Mouse (Mus musculus) inflammation-experienced regulatory T-cells, adult 6 months (primary cell): Measurements from ENCODE around the gene Dapk2. TPM values are rescaled to one million over a fixed set of nuclear protein-coding genes. Genes with fewer than 3 reads are reported as not detected.

Experiments
- ATAC-seq: one replicate; pipeline ENCODE4 v1.8.0; 2017
- polyA plus RNA-seq, 3 experiments: library from polyadenylated mRNA; unstranded; fragments of 100-300 nt; shearing (Covaris generic); gene quantifications; one replicate each; pipeline ENCODE4 v1.2.1; 2017

Gene Dapk2
- polyA plus RNA-seq = 1 to 10 TPM in 2 of 3 experiments, under 1 TPM in 1; 0.44 to 8.2 (median 1.5) TPM

DNA sequence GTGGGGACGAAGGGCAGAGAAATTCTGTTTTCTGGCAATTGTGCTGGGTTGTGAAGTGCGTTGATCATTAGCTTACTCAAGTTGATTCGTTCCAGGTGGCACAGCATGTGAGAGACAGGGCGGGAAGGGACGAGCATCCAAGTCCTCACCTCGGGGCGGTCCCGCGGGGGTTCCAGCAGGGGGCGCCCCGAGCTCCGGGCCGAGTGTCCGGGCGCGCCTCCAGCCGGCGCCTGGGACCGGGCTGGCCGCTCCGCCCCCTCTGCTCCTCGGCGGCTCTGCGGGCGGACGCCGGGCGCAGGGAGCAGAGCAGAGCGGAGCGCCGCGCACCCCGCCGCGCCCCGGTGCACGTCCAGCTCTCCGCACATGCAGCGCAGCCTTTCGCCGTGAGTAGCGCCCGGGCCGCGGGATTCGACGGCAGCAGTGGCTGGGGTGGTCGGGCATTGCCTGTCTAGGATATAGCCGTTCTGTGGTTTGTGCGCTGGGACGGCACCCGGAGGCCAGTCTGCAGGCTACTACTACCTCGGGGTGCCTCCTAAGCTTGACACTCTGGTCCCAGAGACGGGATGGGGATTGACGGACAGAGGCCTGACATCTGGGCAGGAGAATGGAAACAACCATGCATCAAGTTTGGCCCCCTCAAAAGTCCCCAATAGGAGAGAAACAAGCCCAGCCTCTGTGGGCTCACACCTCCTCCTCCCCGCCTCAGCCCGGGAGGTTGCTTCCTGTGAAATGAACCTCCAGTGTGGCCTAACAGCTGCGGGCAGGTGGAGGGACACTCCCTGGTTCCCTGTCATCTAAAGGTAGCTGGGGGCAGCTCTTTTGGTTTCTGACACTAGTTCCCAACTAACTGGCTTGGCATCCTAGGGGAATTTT, at the start of gene Dapk2:
Gene Dapk2, plus strand, starts transcription at position 266 of the 873 bp plus-strand sequence.
- peak; percentile 32 for ATAC-seq

DNA sequence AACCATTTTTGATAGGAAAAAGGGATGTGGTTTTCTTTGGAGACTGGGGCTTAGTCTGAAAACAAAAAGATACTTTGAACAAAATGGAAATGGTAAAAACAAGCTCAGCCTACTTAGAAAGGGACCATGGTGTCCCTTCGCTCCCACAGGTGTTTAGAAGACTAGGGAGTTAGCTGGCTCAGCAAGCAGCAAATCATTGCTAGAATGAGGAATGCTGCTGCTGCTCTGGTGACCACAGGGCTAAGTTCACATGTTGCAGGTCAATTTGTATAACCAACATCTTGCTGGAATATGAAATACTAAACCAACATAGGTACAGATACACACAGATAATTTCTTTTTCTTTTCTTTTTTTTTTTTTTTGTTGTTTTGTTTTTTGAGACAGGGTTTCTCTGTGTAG, 48.4 kb upstream of the Dapk2 start:
- no peak for ATAC-seq

DNA sequence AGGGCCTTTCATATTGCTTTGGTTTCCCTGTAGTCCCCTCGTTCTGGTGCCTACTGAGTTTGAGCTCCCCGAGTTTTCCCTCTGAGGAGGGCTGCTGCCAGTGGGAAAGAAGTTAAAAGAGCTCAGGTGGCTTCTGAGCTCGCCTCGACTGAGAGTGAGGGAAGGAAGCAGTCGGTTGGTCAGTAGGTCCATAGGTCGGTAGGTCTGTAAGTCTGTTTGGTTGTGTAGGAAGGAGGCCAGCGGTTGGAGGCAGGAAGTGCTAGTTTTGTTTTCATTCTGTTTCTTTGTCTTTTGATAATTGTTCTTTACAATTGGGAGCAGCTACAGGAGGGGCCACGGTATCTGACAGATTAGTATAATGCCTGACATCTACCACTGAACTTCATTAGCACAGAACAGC, 47.9 kb upstream of the Dapk2 start:
- ATAC-seq = no peak

DNA sequence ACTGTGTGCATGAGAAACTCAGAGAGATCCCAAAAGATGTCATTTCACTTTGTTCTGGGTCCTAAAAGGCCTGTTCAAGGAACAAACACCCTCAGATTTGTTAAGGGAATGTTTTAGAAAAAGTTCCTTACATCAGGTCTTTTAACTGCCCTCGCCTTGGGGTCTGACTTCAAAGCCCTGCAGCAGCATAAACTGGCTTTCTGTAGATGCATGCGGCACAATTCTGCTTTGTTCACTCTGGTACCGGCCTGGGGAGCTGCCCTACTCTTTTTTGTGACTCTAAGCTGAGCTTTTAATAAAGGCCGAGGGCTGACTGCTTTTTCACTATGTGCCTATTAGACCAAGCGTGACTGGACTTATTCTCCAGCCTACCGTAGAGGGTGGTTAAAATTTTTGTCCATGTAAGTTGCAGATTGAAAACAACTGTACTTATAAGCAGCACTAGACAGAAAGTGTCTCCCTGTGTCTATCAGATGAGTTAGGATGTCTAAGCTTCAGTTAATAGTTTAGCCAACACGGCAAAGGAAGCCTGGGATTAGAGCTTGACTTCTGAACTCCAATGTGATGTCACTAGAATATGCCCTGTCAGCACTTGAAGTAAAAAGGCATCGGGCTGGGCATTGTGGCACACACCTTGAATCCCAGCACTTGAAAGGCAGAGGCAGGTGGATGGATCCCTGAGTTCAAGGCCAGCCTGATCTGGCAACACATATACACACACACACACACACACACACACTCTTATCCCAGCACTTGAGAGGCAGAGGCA, 47.2 kb upstream of the Dapk2 start:
- no peak for ATAC-seq

DNA sequence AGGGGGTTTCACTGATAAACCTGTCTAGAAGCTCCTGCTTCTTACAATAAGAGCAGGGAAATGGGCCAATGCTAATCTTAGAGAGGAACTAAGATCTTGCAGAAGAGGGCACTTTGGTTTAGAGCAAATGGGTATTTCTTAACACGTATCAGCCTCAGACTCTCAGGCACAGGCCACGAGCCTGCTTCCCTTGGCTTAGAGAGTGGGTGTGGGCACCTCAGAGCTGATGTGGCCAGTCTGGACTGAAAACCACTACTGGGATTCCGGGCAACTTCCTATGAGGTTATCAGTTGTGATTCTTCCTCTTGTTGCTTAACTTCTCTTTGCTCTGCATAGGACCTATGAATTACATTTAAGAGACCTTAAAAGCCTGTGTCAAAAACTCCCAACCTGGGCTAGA, 43.7 kb upstream of the Dapk2 start:
- no peak for ATAC-seq

- no peak for ATAC-seq
Measured at GRCm38 (mm10) chr9:66116890-66117289, 41.1 kb upstream of the Dapk2 start.

GRCm38 (mm10) chr9:66119498-66119897, 38.5 kb upstream of the Dapk2 start:
- no peak for ATAC-seq

DNA sequence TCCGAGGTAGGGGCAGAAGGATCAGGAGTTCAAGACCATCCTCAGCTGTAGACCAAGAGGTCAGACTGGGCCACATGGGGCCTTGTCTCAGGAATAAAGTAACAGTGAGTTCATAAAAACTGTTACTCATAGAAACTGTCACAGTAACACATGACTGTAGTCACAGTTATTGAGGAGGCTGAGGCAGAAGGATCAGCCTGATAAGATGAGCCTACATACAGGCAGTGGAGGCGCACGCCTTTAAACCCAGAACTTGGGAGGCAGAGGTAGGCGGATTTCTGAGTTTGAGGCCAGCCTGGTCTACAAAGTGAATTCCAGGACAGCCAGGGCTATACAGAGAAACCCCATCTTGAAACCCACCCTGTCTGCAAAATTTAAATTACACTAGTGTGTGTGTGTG, 37.9 kb upstream of the Dapk2 start:
- ATAC-seq = no peak

- no peak for ATAC-seq
Measured at GRCm38 (mm10) chr9:66120945-66121344, 37.1 kb upstream of the Dapk2 start.

DNA sequence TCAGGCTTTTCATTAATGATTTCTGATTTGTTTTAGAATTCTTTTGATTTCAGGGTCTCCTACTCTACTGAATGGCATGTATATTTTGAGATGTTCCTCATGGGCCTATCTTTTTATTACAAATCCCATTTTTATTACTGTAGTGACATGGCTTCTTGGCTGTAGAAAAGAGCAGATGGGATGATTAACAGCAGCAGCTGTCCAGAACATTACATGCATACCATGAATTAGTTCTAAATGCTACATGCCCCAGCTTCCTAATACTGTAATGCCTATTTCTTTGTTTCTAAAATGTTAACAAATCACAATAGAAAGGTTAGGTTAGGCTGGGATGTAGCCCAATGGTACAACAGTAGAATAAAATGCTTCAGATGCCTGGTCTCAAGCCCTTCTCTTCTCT, 36.6 kb upstream of the Dapk2 start:
- ATAC-seq = no peak

DNA sequence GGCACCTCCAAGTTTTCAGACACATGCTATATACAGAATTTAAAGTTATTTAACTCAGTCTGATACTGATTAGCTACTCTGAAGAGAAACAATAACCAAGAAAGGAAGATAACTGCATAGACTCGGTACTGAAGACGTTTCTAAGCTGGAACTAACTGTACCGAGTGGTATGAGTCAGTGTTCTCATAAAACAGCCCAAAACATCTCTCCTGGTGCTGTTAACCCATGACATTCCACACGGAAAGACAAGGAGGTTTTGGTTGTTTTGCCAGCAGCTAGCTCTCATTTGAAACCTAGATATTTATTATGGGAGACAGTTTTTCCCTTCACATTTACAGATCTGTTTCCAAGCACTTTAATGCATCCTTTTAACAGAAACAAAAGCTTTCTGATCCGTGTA, 34.4 kb upstream of the Dapk2 start:
- no peak for ATAC-seq

DNA sequence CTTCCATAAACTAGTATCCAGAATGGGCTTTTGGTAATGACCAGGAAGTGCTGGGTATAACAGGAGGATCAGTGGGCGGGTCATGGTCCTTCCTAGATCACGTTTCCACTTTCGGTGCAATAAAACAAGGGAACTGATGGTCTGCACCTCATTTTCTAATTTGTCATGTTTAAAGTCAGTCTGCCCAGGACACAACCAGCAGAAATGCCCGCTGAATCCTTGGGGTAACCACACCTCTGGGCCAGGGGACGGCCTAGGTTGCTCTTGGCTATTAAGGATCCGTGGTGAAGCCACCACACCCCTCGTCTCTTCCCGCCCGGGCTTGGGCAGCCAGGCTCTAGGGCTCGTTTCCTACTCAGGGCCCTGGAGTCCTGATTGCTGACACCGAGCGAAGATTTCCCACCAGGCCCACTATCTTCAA, 33.9 kb upstream of the Dapk2 start:
- no peak for ATAC-seq

- ATAC-seq = peak; percentile 79
Measured at GRCm38 (mm10) chr9:66124681-66125542, 33.1 kb upstream of the Dapk2 start.

GRCm38 (mm10) chr9:66125543-66126455, 32.2 kb upstream of the Dapk2 start:
- peak; percentile 13 for ATAC-seq

- ATAC-seq = peak; percentile 86
Measured at GRCm38 (mm10) chr9:66126456-66127192, 31.4 kb upstream of the Dapk2 start, which contains the start of the genes Snx1 and Ciao2a. Snx1 (minus strand) TSS chr9:66126587. Ciao2a (plus strand) TSS chr9:66126611.

GRCm38 (mm10) chr9:66127193-66127546, 30.9 kb upstream of the Dapk2 start:
- no peak for ATAC-seq

GRCm38 (mm10) chr9:66127884-66128283, 30.1 kb upstream of the Dapk2 start:
- no peak for ATAC-seq

- no peak for ATAC-seq
Measured at GRCm38 (mm10) chr9:66131466-66131865, 26.6 kb upstream of the Dapk2 start.

DNA sequence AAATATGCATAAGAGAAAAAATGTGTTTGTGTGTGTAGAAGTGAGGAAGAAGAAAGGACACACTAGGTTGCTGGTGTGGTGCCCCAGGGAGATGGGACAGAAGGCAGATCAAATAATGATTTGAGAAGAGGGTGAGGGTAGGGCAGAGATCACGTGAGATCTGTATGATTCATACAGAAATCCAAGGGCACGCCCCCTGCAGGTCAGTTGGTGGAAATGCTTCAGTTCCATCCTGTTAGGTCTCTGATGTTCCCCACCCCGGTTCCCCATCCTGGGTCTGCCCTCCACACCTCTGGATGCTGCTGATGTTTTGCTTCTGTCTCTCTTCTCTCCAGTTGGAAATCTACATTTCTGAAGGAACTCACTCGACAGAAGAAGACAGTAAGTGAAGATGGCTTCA, 22.1 kb upstream of the Dapk2 start:
- no peak for ATAC-seq

DNA sequence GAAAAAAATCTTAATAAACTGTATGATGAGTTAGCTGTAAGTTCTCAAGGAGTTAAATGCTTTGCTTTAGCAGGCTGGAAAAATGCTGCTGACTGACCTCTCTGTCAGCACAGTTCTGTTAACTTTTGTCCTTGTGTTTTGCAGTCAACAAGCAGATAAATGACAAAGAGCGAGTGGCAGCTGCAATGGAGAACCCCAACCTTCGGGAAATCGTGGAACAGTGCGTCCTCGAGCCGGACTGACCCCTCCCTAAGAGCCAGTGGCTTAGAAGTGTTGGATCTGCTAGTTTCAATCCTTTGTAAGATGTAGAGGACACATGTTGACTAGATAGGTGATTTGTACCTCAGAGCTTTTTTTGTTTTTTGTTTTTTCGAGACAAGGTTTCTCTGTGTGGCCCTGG, 19.8 kb upstream of the Dapk2 start:
- no peak for ATAC-seq

DNA sequence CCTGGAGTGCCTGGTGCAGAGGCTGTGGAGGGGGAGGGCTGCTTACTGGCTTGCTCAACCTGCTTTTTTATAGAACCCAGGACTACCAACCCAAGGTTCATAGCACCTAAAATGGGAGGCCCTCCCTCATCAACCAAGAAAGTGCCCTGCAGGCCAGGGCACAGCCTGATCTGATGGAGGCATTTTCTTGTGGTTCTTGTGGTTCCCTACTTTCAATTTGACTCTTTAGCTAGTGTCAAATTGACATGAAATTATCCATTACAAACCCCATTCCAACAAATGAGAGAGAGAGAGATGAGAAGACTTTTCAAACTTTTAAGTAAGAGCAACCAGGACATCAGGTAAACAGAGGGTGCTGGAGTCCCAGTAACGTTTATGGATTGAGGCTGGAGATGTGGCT, 15.8 kb upstream of the Dapk2 start:
- no peak for ATAC-seq
